Mouse (Mus musculus) CD4-positive naive resting alpha-beta T cell, adult 57 days (primary cell): ENCODE measurements around the gene Tnfsfm13. TPM values are rescaled to one million over a fixed set of nuclear protein-coding genes. Genes with fewer than 3 reads are reported as not detected.

Source experiments
- total RNA-seq: library from RNA; stranded (reverse); gene quantifications from one replicate; pipeline ENCODE4 v1.2.4, GENCODE M21; 2023

Tnfsfm13 gene
- total RNA-seq: not detected

DNA sequence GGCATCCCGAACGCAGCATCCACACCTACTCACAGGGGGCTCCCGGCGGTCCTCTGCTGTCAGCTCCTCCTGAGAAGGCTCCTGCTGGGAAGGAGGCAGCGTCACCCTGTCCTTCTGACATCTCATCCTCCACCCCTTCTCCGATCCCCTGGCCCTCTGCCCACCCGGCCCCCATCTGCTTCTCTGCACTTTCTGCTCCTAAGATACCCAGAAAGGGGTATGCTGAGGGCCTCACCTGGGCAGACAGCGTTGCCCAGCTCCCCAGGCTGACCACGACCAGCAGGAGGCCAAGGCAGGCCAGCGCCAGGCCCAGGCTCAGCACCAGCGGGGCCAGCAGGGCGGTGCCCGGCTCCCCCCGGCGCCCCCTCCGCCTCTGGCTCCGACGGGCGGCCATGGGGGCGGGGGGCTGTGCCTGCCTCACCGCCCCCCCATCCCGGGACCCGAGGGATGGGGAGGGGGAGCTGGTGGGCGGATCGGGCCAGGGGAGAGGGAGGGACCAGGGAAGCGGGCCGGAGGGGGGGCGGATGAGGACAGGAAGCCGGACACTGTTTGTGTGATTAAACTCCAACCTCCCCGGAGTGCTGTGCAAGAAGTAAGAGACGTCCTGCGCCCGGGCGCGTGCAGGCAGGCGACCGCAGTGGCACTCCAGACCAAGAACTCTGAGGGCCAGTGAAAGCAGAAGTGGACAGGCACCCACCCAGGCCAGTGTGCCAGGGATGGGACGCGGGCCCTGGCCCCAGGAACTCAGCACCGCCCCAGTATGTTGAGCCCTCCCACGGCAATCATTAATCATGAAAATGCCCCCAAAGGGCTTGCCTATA lies at the start of gene Tnfsfm13, which contains the start of gene Tnfsf12:
Tnfsfm13 (minus strand) TSS at position 738 of the 821 bp plus-strand sequence.
Tnfsf12 (minus strand) TSS at position 489 of the 821 bp plus-strand sequence.

DNA sequence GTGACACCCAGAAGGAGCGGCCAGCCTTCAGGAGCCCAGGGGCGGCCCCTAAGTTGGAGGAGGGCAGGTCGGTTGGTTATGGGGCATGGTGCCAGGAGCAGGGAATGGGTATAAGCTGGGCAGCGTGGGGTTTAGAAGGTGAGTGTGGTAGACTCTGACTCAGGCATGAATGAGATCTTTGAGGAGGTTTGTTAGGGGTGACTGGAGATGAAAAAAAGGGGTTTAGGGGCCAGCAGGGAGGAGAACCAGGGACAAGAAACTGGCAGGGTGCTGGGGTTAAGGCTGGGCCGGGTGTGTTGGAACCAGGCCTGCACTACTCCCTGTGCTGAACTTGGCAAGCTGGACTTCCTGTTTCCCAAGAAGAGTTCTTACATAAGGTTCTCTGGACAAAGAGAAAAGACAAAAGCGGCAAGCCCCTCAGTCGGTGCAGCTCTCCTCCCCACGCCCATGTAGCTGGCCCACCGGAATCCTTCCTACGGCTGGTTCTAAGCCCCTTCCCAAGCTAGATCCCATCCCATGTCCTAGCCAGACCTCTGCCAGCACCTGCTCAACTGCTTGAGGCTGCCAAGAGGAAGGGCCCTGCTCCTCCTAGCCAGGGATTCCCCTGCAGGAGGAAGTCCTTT lies 10.3 kb downstream of the Tnfsfm13 start, which contains the start of gene Tnfsf13:
Tnfsf13 (minus strand) TSS at position 259 of the 623 bp plus-strand sequence.

DNA sequence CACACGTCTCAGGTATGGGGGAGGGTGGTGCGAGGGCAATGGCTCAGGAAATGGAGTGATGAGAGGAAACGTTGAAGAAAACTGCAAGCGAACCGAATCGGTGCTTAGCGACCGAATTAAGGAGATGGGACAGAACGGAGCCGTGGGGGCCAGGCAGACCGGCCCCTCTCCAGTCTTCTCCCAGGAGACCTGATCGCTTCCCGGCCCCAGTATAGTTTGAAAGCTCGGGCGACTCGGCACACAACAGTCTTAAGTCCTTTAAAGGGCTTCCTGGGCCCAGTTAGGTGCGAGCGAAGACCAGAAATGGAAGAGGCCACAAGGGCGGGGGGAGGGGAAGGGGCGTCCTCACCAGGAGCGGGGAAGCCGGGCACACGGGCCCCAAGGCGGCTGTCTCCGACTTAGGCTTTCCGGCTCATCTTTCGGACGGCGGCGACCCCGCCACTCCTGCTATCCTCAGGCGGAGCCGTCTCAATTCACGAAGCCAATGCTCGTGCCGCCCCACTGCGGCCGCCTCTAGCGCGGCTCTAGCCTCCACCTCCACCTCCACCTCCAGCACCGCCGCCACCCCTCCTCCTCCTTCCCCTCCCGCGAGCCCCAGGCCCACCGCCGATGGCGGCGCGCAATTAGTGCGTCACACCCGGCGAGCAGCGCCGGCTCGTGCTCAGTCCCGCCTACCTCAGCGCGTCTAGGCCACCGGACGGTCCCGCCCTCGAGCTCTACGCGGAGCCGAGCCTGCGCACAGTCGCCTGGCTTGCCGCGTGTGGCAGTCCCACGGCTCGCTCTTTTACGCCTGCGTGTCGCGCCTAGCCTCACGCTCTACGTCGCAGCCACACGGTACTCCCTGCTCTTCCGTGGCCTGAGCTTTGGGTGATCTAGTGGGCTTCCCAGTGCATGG lies 14.3 kb downstream of the Tnfsfm13 start, which contains the start of gene Senp3:
Senp3 (minus strand) TSS at position 771 of the 895 bp plus-strand sequence.

DNA sequence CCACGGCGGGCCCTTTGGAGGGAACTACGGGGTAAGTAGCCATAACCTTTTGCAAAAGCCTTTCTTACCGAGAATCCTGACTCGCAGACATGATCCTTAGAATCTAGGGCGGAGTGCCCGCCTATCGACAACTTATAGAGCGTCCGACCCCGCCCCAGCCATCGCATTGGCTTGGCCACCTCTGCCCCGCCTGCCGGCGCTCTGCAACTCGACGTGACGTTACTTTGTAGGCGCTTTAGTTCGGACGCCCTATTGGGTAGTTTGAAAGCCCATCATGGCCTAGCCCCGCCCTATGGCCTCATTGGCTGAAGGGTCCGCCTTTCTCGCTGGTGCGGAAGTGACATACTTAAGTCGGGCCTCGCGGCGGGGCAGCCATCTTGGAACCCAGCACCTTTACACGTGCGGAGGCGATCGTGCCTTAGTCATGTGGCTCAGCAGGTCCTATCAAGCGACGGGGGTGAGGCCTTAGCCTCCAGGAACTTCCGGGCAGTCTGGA lies 23.6 kb downstream of the Tnfsfm13 start, which contains the start of gene Eif4a1:
Eif4a1 (minus strand) TSS at position 213 of the 496 bp plus-strand sequence.

DNA sequence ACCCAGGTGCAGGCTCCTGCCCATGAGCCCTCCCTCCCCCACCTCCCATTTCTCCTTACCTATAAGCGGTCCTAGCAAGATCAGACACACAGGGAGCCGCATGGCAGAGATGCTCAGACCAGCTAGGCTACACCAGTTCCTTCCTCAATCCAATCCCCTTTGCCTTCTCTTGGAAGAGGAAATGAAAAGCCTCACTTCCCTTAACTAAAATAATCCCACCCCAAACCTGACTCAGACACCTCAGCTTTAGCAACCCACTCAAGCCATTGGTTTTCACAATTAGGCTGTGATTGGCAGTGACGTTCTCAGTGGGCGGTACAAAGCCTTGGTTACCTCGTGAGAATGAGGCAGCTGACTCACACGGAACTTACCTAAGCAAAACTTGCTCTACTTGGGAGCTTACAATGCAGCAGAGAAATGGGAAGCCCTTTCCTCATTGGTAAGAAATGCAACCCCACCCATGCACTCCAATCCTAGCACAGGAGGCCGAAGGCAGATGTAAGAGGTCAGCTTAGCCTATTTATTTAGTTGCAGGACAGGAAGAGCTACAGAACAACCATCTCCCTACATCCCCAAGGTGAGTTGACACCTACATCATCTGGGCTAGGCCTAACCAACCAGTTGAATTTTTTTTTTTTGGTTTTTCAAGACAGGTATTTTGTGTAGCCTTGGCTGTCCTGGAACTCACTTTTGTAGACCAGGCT lies 29.8 kb downstream of the Tnfsfm13 start, which contains the start of gene Cd68:
Cd68 (minus strand) TSS at position 193 of the 704 bp plus-strand sequence.

DNA sequence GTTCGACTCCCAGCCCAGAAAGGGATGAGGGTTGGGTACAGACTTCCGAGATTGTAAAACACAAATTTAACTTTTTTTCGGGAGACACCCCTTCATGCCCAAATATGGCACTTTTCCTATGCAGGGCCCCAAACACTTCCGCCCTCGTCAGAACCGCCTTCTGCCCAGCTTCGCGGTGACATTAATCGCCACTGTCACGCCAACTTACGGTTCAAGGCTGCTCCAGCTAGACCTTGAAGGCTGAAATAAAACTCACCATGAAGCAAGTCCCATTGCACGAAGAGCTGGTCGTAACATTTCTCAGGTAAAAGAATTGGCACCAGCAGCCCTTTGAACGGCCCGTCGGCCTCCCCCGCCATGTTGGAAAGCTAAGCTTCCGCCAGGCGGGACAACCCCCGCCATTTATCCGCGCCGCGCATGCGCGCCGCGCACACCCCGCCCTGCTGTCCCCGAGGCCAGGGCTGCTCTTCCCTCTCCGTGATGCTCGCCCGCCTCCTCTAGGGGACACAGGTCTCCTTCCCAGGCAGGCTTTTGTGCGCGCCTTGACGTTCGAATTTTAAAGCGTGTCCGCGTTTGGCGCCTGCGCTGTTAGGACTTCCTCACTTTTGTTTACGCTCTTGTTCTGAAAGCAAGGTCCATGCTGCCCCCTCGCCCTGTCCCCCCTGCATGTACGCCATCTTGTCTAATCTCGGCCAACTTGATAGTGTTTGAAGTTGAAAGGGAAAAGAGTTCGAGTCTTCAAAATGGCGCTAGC lies 33.5 kb downstream of the Tnfsfm13 start, which contains the start of gene Mpdu1:
Mpdu1 (minus strand) TSS at position 430 of the 754 bp plus-strand sequence.

DNA sequence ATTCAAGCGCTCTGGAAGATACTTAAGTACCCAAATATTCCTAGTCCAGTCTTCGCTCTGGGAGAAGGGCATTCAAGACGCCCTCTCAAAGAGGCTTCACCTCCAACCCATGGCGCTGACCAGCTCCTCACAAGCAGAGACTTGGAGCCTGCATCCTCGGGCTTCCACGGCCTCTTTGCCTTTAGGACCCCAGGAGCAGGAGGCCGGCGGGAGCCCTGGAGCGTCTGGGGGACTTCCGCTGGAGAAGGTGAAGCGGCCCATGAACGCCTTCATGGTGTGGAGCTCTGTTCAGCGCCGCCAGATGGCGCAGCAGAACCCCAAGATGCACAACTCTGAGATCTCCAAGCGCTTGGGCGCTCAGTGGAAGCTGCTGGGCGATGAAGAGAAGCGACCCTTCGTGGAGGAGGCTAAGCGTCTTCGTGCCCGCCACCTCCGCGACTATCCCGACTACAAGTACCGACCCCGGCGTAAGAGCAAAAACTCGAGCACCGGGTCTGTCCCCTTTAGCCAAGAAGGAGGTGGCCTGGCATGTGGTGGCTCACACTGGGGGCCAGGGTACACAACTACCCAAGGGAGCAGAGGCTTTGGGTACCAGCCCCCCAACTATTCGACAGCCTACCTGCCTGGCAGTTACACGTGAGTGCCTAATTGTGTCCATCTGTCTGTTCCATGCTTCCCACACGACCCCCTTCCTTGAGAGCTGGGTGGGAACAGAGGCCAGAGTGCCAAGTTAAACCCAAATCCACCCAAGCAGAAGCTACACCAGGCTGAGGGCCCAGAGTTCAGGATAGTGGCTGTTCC lies 40.4 kb downstream of the Tnfsfm13 start, which contains the start of gene Sox15:
Sox15 (plus strand) TSS at position 51 of the 801 bp plus-strand sequence.

Other genes starting within 250 kb of the Tnfsfm13 start
- gene Dnah2, start 147.0 kb downstream of the Tnfsfm13 start, total RNA-seq: 0.15 TPM
- gene Efnb3, start 135.9 kb downstream of the Tnfsfm13 start, total RNA-seq: 0.53 TPM
- 13.0 TPM for gene Wrap53, start 115.8 kb downstream of the Tnfsfm13 start, total RNA-seq
- 144 TPM for gene Trp53, start 115.7 kb downstream of the Tnfsfm13 start, total RNA-seq
- 0.27 TPM for gene Atp1b2, start 90.2 kb downstream of the Tnfsfm13 start, total RNA-seq
- gene Shbg, start 78.2 kb downstream of the Tnfsfm13 start, total RNA-seq: not detected
- gene Sat2, start 74.1 kb downstream of the Tnfsfm13 start, total RNA-seq: not detected
- gene Fxr2, start 63.1 kb downstream of the Tnfsfm13 start, total RNA-seq: 80.1 TPM
- not detected for gene Sox15, start 40.8 kb downstream of the Tnfsfm13 start, total RNA-seq
- 85.2 TPM for gene Mpdu1, start 33.5 kb downstream of the Tnfsfm13 start, total RNA-seq
- 14.8 TPM for gene Cd68, start 29.9 kb downstream of the Tnfsfm13 start, total RNA-seq
- 775 TPM for gene Eif4a1, start 23.7 kb downstream of the Tnfsfm13 start, total RNA-seq
- gene Senp3, start 14.0 kb downstream of the Tnfsfm13 start, total RNA-seq: 109 TPM
- gene Tnfsf13, start 10.3 kb downstream of the Tnfsfm13 start, total RNA-seq: not detected
- 1.7 TPM for gene Tnfsf12, start 249 bp downstream of the Tnfsfm13 start, total RNA-seq
- 176 TPM for gene Polr2a, start 62.5 kb upstream of the Tnfsfm13 start, total RNA-seq
- not detected for gene Slc35g3, start 65.9 kb upstream of the Tnfsfm13 start, total RNA-seq
- 47.4 TPM for gene Zbtb4, start 69.8 kb upstream of the Tnfsfm13 start, total RNA-seq
- gene Chrnb1, start 99.8 kb upstream of the Tnfsfm13 start, total RNA-seq: 3.6 TPM
- gene Fgf11, start 105.8 kb upstream of the Tnfsfm13 start, total RNA-seq: 0.30 TPM
- gene Tmem102, start 109.5 kb upstream of the Tnfsfm13 start, total RNA-seq: not detected
- not detected for gene Gm39566, start 119.2 kb upstream of the Tnfsfm13 start, total RNA-seq
- gene Spem2, start 122.4 kb upstream of the Tnfsfm13 start, total RNA-seq: not detected
- gene Spem1, start 126.1 kb upstream of the Tnfsfm13 start, total RNA-seq: not detected
- 1.0 TPM for gene Nlgn2, start 141.7 kb upstream of the Tnfsfm13 start, total RNA-seq
- gene Tmem256, start 142.4 kb upstream of the Tnfsfm13 start, total RNA-seq: 15.1 TPM
- 12.0 TPM for gene Plscr3, start 150.3 kb upstream of the Tnfsfm13 start, total RNA-seq
- gene Tnk1, start 162.6 kb upstream of the Tnfsfm13 start, total RNA-seq: not detected
- not detected for gene Tmem95, start 181.9 kb upstream of the Tnfsfm13 start, total RNA-seq
- 1.7 TPM for gene Kctd11, start 185.3 kb upstream of the Tnfsfm13 start, total RNA-seq
- gene Acap1, start 199.4 kb upstream of the Tnfsfm13 start, total RNA-seq: 418 TPM
- 2.6 TPM for gene 2810408A11Rik, start 204.9 kb upstream of the Tnfsfm13 start, total RNA-seq
- 63.0 TPM for gene Neurl4, start 205.0 kb upstream of the Tnfsfm13 start, total RNA-seq
- 149 TPM for gene Gps2, start 217.8 kb upstream of the Tnfsfm13 start, total RNA-seq
- 316 TPM for gene Eif5a, start 225.9 kb upstream of the Tnfsfm13 start, total RNA-seq
- not detected for gene Ybx2, start 239.7 kb upstream of the Tnfsfm13 start, total RNA-seq